Mouse (Mus musculus) embryonic facial prominence, embryonic 12.5 days (tissue): ENCODE results near the gene Cyp4a32. TPM values are rescaled to one million over a fixed set of nuclear protein-coding genes. Genes with fewer than 3 reads are reported as not detected.

Experiments used
- ATAC-seq: fragments of 200-750 bp; cut with Nextera tagmentation; 2 replicates; pipeline ENCODE4 v1.8.0; 2017; ENCODE audit not compliant: insufficient number of reproducible peaks, insufficient read depth, low FRiP score, low TSS enrichment
- H3K27ac ChIP-seq: fragments of 300-500 bp; sonication (generic); 2 replicates; pipeline ENCODE4 v1.5.1; 2016; ENCODE audit warnings: mild to moderate bottlenecking
- H3K27me3 ChIP-seq: fragments of 300-500 bp; sonication (generic); 2 replicates; pipeline ENCODE4 v1.6.1; 2016; ENCODE audit warnings: mild to moderate bottlenecking, moderate library complexity
- H3K36me3 ChIP-seq: fragments of 300-500 bp; sonication (generic); 2 replicates; pipeline ENCODE4 v1.6.1; 2016; ENCODE audit warnings: mild to moderate bottlenecking
- H3K4me1 ChIP-seq: fragments of 300-500 bp; sonication (generic); 2 replicates; pipeline ENCODE4 v1.6.1; 2016
- H3K4me2 ChIP-seq: fragments of 300-500 bp; sonication (generic); replicated peaks from 2 replicates; pipeline ENCODE4 v1.6.1; 2016; ENCODE audit warnings: mild to moderate bottlenecking, moderate library complexity
- H3K4me3 ChIP-seq: fragments of 300-500 bp; sonication (generic); 2 replicates; pipeline ENCODE4 v1.5.1; 2016; ENCODE audit warnings: mild to moderate bottlenecking
- H3K9ac ChIP-seq: fragments of 300-500 bp; sonication (generic); 2 replicates; pipeline ENCODE4 v1.6.1; 2016; ENCODE audit warnings: mild to moderate bottlenecking, moderate library complexity
- H3K9me3 ChIP-seq: fragments of 300-500 bp; sonication (generic); 2 replicates; pipeline ENCODE4 v1.6.1; 2016; ENCODE audit warnings: mild to moderate bottlenecking, moderate library complexity
- polyA plus RNA-seq: library from polyadenylated mRNA; unstranded; fragments of >200 nt; fragmentation: Nextera tagmentation; extraction: Ambion mirVana; gene quantifications from 2 replicates; pipeline ENCODE4 v1.2.1, GENCODE M21; 2016

The Cyp4a32 gene
- polyA plus RNA-seq, 1 experiment from 2014 or later = not detected

DNA sequence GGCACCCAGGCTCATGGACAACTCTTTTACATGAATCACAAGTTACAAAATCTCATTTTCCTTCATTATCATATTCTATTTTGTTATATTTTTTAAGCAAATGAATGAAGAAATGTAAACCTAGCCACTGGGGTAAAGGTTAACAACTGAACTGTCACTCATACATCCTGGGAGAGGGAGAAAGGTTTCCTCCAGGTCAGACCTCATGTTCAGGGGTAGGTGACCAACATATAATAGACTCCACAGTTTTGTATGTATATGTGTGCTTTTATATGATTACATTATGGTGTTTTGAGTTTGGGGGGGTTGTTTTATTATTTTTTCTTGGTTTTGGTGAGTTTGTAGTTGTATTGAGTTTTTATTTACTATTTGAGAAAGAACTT, 57.1 kb downstream of the Cyp4a32 start:
- Histone ChIP-seq H3K27ac (no peak overlapping the region), H3K9me3 (no peaks in the 10 kb centered on the region), H3K4me2 (no peak overlapping the region; the same call in 1 of the 2 replicates), H3K9ac (no peak overlapping the region), H3K4me1 (0 out of 2 replicates have a peak, but pooled peaks cover 4% of the 10 kb centered on the region), H3K36me3 (no peaks in the 10 kb centered on the region), H3K27me3 (0 out of 2 replicates have a peak, but pooled peaks cover 4% of the 10 kb centered on the region), H3K4me3 (no peak overlapping the region)
- no peak for ATAC-seq

DNA sequence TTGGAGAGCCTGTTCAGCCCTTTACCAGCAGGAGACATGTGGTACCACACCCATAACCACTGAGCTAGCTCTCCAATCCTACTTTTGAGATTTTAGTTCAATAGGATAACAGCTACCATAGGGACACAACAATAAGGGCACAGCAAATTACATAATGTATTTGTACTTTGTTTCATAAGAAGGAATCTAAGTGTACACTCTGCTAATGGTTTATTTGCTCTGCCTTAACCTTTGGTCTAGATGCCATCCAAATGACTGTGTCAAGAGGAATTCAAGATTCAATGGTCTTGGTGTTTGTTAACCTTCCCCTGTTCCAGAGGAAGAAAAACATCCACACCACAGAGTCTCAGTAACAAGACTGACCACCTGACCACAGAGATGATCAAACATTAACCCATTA, 58.4 kb downstream of the Cyp4a32 start:
- ATAC-seq = no peak

More for the DNA sequence above, 58.4 kb downstream of the Cyp4a32 start:
- Histone ChIP-seq H3K4me1 (0 out of 2 replicates have a peak, but pooled peaks cover 4% of the 10 kb centered on the region), H3K9ac (no peak overlapping the region), H3K27ac (no peak overlapping the region), H3K27me3 (0 out of 2 replicates have a peak, but pooled peaks cover 4% of the 10 kb centered on the region), H3K4me2 (no peak overlapping the region), H3K36me3 (no peaks in the 10 kb centered on the region), H3K9me3 (no peaks in the 10 kb centered on the region), H3K4me3 (no peak overlapping the region)

Other genes with a start within 250 kb of the Cyp4a32 start
- not detected in 2 replicates for gene Cyp4a12b, start 189.3 kb upstream of the Cyp4a32 start, polyA plus RNA-seq
- not detected in 2 replicates for gene Cyp4a30b, start 148.4 kb upstream of the Cyp4a32 start, polyA plus RNA-seq
- gene Cyp4a14, start 104.8 kb upstream of the Cyp4a32 start, polyA plus RNA-seq = not detected in 2 replicates
- gene Cyp4a10, start 82.7 kb upstream of the Cyp4a32 start, polyA plus RNA-seq = not detected in 2 replicates
- not detected in 2 replicates for gene Cyp4a31, start 37.3 kb upstream of the Cyp4a32 start, polyA plus RNA-seq
- gene Cyp4b1, start 46.8 kb downstream of the Cyp4a32 start, polyA plus RNA-seq = 0.22 TPM in 1 of 2 replicates, not detected in the other
- gene Efcab14, start 136.8 kb downstream of the Cyp4a32 start, polyA plus RNA-seq = 32.5 and 34.1 TPM in 2 replicates
- 0.42 TPM in 1 of 2 replicates, not detected in the other for gene Tex38, start 180.0 kb downstream of the Cyp4a32 start, polyA plus RNA-seq
- 57.9 and 58.4 TPM in 2 replicates for gene Atpaf1, start 183.8 kb downstream of the Cyp4a32 start, polyA plus RNA-seq
- 9.1 and 9.7 TPM in 2 replicates for gene Mob3c, start 227.1 kb downstream of the Cyp4a32 start, polyA plus RNA-seq
- gene Mknk1, start 238.2 kb downstream of the Cyp4a32 start, polyA plus RNA-seq = 26.5 and 28.0 TPM in 2 replicates